Mouse (Mus musculus): ENCODE results near the gene Arhgap23. TPM values are rescaled to one million over a fixed set of nuclear protein-coding genes. Genes with fewer than 3 reads are reported as not detected.

Arhgap23 gene
- polyA plus RNA-seq, 1 experiment from 2014 or later, result 6.4 TPM

DNA sequence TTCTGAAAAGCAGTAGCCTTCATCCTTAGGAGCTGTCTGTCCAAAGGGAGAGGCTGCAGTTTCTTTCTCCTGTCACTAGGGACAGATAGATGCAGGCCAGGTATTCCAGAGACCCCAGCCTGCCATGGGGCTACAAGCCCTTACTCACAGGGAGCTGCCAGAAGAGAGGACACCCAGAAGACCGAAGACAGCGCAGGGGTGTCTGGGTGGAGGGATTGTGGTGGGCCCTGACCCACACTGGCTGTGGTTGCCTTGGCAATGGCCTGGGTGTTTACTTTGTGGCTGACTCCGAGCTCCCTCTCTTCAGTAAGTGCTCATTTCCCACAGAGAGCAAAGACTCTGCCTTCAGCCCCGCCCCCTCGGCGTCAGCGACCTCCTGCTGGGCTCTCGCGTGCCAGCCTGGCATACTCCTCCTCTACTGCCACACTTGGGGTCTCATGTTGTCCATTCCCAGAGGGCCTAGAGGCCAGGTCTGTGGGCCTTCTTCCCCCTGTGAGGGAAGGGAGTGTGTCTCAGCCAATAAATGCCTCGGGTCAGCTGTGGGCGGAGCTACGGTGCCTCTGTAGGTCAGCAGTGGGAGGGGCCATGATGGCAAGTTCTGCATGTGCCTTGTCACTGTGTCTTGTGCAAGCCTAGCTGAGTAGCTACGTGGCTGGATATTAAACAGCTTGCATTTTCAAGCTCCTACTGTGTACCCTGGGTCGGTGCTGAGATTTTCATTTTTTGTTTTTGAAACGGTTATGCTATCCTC lies 19.5 kb downstream of the Arhgap23 start:
- Histone ChIP-seq H3K4me2 (replicated peaks; ENCODE audit: low read depth, low read length) (peak overlapping the region; percentile 42), H3K27ac (ENCODE audit: low read length) (peak overlapping the region; percentile 88), H3K4me1 (ENCODE audit: control insufficient read depth, insufficient read depth, low read length) (peaks cover 51% of the 10 kb centered on the region), H3K27me3 (ENCODE audit: control insufficient read depth, insufficient read depth, low read length) (no peaks in the 10 kb centered on the region), H3K9ac (replicated peaks; ENCODE audit: low read depth, low read length) (no peak overlapping the region), H3K4me3 (ENCODE audit: low read depth, low read length) (peak overlapping the region; percentile 22), H3K36me3 (ENCODE audit: control insufficient read depth, insufficient read depth, low read length) (no peaks in the 10 kb centered on the region), H3K9me3 (ENCODE audit: control insufficient read depth, low read depth, low read length) (no peaks in the 10 kb centered on the region)
- 2% methylated on average over 15 of the region's 15 CpGs for WGBS
- peak; percentile 54 for ATAC-seq (ENCODE audit: insufficient number of reproducible peaks, insufficient read depth, low FRiP score, low read depth)

DNA sequence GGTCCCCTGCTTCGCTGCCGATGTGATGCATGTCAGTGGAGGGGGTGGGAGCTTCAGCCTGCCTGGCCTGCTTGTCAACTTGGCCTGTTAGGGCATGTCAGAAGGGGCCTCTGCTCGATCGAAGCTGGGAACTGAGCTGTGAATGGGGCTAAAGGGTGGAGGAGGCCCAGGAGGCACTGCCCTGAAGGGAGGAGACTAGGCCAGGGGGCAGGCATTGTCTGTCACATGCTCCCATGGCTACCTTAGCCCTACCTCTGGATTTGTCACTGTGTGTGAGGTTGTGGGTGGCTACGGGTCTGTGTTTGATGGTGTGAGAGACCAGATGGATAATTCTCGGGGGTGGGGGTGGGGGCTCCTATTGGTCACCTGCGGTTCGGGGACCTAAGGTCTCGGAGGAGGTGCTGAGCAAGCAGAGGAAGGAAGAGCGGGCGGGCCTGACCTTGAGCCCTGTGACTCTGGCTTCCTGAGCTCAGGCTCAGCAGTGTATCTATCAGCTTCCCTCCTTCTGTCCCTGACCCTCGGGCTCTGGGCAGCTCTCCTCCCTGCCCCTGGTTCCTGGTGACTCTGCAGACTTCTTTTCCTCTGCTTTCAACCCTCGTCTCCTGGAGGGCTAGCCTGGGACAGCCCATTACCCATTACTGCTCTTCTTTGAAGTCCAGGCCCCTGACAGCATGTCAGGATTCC lies 20.6 kb downstream of the Arhgap23 start:
- WGBS, result 33% methylated on average over 13 of the region's 13 CpGs
- no peaks in the 10 kb centered on the region for H3K9me3 ChIP-seq (ENCODE audit: control insufficient read depth, low read depth, low read length)
- peaks cover 58% of the 10 kb centered on the region for H3K4me1 ChIP-seq (ENCODE audit: control insufficient read depth, insufficient read depth, low read length)
- no peak overlapping the region for H3K4me3 ChIP-seq (ENCODE audit: low read depth, low read length)
- no peaks in the 10 kb centered on the region for H3K36me3 ChIP-seq (ENCODE audit: control insufficient read depth, insufficient read depth, low read length)
- H3K27ac ChIP-seq (ENCODE audit: low read length), result peak overlapping the region; percentile 88
- no peak overlapping the region for H3K9ac ChIP-seq (replicated peaks; ENCODE audit: low read depth, low read length)
- peak overlapping the region; percentile 42 for H3K4me2 ChIP-seq (replicated peaks; ENCODE audit: low read depth, low read length)
- peak; percentile 21; the same call in 1 of the 2 replicates for ATAC-seq (ENCODE audit: insufficient number of reproducible peaks, insufficient read depth, low FRiP score, low read depth)
- no peaks in the 10 kb centered on the region for H3K27me3 ChIP-seq (ENCODE audit: control insufficient read depth, insufficient read depth, low read length)

DNA sequence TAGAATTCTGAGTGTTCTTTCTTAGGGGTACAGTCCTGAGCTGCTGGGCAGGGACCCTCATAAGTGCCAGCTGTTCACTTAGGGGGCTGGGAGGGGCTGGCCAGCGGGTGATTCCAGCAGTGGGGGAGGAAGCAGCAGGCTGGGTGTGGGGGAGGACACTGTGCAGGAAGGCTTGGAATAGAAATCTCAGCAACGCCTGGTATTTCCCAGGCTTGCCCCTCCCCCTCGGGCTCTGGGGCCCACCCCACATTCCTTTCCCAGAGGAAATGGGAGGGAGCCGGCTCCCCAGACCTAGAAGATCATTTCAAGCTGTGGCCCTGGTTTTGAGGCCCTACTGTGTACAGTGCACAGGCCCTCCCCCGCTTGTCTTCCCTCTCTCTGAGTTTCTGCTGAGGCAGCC lies 22.4 kb downstream of the Arhgap23 start:
- no peaks in the 10 kb centered on the region for H3K27me3 ChIP-seq (ENCODE audit: control insufficient read depth, insufficient read depth, low read length)
- peaks cover 76% of the 10 kb centered on the region for H3K4me1 ChIP-seq (ENCODE audit: control insufficient read depth, insufficient read depth, low read length)
- 0 out of 2 replicates have a peak overlapping the region, but pooled peaks have one; percentile 12 for H3K4me2 ChIP-seq (replicated peaks; ENCODE audit: low read depth, low read length)
- H3K9me3 ChIP-seq (ENCODE audit: control insufficient read depth, low read depth, low read length), result no peaks in the 10 kb centered on the region
- 11% methylated on average over 5 of the region's 5 CpGs for WGBS
- H3K36me3 ChIP-seq (ENCODE audit: control insufficient read depth, insufficient read depth, low read length), result no peaks in the 10 kb centered on the region
- H3K9ac ChIP-seq (replicated peaks; ENCODE audit: low read depth, low read length), result no peak overlapping the region
- ATAC-seq (ENCODE audit: insufficient number of reproducible peaks, insufficient read depth, low FRiP score, low read depth), result 0 out of 2 replicates have a peak, but pooled peaks have one; percentile 2
- peak overlapping the region; percentile 78 for H3K27ac ChIP-seq (ENCODE audit: low read length)
- H3K4me3 ChIP-seq (ENCODE audit: low read depth, low read length), result no peak overlapping the region

DNA sequence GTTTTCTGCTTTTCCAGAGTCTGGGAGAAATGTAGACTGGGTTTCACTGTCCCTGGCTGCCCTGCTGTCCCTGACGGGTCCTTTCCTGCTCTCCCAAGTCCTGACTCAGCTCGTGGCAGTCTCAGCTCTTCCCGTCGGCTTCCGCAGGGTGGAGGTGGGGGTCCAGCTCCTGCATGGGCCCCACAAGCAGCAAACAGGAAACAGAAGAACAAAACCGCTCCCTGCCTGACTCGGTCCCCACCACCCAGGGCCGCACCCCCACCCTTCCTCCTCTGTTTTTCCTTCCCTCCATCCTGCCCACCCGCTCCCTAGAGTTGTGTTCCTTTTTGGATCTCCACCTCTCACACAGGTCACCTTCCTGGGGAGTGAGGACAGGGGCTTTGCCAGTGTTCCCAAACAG lies 23.5 kb downstream of the Arhgap23 start:
- peaks cover 82% of the 10 kb centered on the region for H3K4me1 ChIP-seq (ENCODE audit: control insufficient read depth, insufficient read depth, low read length)
- peak overlapping the region; percentile 78; the same call in 1 of the 2 replicates for H3K27ac ChIP-seq (ENCODE audit: low read length)

DNA sequence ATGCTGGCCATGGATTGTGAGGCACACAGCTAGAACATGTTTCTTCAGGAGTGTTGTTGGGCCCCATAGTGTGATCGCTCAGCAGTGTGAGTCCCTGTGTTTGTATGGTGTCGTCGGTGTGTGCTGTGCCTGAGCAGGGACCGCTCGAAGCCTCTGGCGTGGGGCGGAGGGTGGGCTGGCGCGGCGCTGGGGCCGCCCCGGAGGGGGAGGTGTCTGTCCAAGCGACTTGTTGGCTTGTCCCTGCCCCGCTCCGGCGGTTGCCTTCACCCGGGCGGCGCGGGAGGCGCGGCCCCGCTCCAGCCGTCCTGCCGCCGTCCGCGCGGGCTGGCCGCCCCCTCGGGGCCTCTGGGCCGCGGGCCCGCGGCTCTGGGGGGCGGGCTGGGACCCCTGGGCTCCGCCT lies 24.6 kb downstream of the Arhgap23 start:
- peaks cover 75% of the 10 kb centered on the region for H3K4me1 ChIP-seq (ENCODE audit: control insufficient read depth, insufficient read depth, low read length)
- under 1% methylated on average over 22 of the region's 37 CpGs for WGBS
- peak overlapping the region; percentile 78 for H3K27ac ChIP-seq (ENCODE audit: low read length)
- H3K27me3 ChIP-seq (ENCODE audit: control insufficient read depth, insufficient read depth, low read length), result no peaks in the 10 kb centered on the region
- peak overlapping the region; percentile 68 for H3K4me3 ChIP-seq (ENCODE audit: low read depth, low read length)
- peak overlapping the region; percentile 73 for H3K4me2 ChIP-seq (replicated peaks; ENCODE audit: low read depth, low read length)
- peak; percentile 50; the same call in 1 of the 2 replicates for ATAC-seq (ENCODE audit: insufficient number of reproducible peaks, insufficient read depth, low FRiP score, low read depth)
- peak overlapping the region; percentile 80 for H3K9ac ChIP-seq (replicated peaks; ENCODE audit: low read depth, low read length)
- H3K9me3 ChIP-seq (ENCODE audit: control insufficient read depth, low read depth, low read length), result no peaks in the 10 kb centered on the region
- H3K36me3 ChIP-seq (ENCODE audit: control insufficient read depth, insufficient read depth, low read length), result peaks cover 8% of the 10 kb centered on the region

More for the DNA sequence above, 23.5 kb downstream of the Arhgap23 start:
- 32% methylated on average over 9 of the region's 9 CpGs for WGBS
- ATAC-seq (ENCODE audit: insufficient number of reproducible peaks, insufficient read depth, low FRiP score, low read depth), result no peak
- Histone ChIP-seq H3K36me3 (ENCODE audit: control insufficient read depth, insufficient read depth, low read length) (no peaks in the 10 kb centered on the region; the same call in 1 of the 2 replicates), H3K27me3 (ENCODE audit: control insufficient read depth, insufficient read depth, low read length) (no peaks in the 10 kb centered on the region), H3K9ac (replicated peaks; ENCODE audit: low read depth, low read length) (no peak overlapping the region), H3K4me3 (ENCODE audit: low read depth, low read length) (no peak overlapping the region), H3K9me3 (ENCODE audit: control insufficient read depth, low read depth, low read length) (no peaks in the 10 kb centered on the region), H3K4me2 (replicated peaks; ENCODE audit: low read depth, low read length) (no peak overlapping the region)

DNA sequence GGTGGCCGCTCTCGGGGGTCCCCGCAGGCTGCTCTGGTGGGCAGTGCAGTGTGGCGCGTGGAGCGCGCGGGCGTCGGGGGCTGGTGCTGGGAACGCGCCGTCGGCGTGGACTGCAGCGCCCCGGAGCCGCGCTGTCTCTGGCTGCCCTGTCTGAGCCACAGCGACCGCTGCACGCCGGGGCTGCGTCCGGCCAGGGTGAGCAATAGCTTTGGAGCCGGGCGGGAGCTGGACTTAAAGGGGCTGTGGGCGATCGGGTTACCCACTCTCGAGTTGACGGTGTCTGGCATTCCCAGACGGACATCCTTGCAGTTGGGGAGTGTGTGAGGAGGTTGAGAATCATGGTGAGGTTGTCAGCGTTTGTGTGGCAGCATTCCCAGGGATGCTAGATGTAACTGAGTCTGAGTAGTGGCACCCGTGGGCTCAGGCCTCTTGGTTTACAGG lies 25.1 kb downstream of the Arhgap23 start:
- Histone ChIP-seq H3K4me1 (ENCODE audit: control insufficient read depth, insufficient read depth, low read length) (peaks cover 72% of the 10 kb centered on the region), H3K36me3 (ENCODE audit: control insufficient read depth, insufficient read depth, low read length) (peaks cover 13% of the 10 kb centered on the region), H3K9me3 (ENCODE audit: control insufficient read depth, low read depth, low read length) (no peaks in the 10 kb centered on the region), H3K4me2 (replicated peaks; ENCODE audit: low read depth, low read length) (peak overlapping the region; percentile 73), H3K27ac (ENCODE audit: low read length) (peak overlapping the region; percentile 78), H3K4me3 (ENCODE audit: low read depth, low read length) (peak overlapping the region; percentile 68), H3K9ac (replicated peaks; ENCODE audit: low read depth, low read length) (peak overlapping the region; percentile 80), H3K27me3 (ENCODE audit: control insufficient read depth, insufficient read depth, low read length) (no peaks in the 10 kb centered on the region)
- no peak for ATAC-seq (ENCODE audit: insufficient number of reproducible peaks, insufficient read depth, low FRiP score, low read depth)
- WGBS, result 1% methylated on average over 29 of the region's 34 CpGs

DNA sequence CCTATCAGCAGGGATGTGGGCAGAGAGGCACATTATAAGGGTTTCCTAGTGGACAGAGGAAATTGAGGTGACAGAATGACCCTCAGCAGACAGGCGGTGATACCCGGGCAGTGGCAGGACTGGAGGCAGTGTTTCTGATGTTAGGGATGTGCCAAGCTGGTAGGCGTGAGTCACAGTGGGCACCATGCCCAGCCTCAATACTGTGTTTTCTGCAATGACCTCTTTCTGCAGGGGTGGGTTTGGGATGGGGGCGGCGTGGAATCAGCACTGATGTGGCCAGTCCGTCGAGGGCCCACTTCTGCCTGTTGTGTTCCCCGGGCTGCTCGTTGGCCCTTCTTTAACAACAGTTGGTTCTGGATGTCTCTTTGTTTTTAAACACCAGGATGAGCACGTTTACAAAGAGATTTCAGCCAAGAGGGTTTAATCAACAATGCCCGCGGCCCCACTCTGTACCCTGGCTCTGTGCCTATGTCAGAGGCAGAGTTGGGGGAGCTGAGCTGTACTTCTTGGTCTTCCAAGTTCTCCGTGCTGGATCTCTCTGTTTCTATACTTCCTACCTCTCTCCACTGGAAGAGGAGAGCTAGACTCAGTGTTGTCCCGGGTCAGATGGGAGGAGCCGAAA lies 25.8 kb downstream of the Arhgap23 start:
- no peak for ATAC-seq (ENCODE audit: insufficient number of reproducible peaks, insufficient read depth, low FRiP score, low read depth)
- H3K9me3 ChIP-seq (ENCODE audit: control insufficient read depth, low read depth, low read length), result no peaks in the 10 kb centered on the region
- H3K4me1 ChIP-seq (ENCODE audit: control insufficient read depth, insufficient read depth, low read length), result peaks cover 65% of the 10 kb centered on the region
- peak overlapping the region; percentile 78 for H3K27ac ChIP-seq (ENCODE audit: low read length)
- H3K36me3 ChIP-seq (ENCODE audit: control insufficient read depth, insufficient read depth, low read length), result peaks cover 18% of the 10 kb centered on the region
- no peaks in the 10 kb centered on the region for H3K27me3 ChIP-seq (ENCODE audit: control insufficient read depth, insufficient read depth, low read length)
- peak overlapping the region; percentile 73 for H3K4me2 ChIP-seq (replicated peaks; ENCODE audit: low read depth, low read length)
- peak overlapping the region; percentile 80 for H3K9ac ChIP-seq (replicated peaks; ENCODE audit: low read depth, low read length)
- peak overlapping the region; percentile 68 for H3K4me3 ChIP-seq (ENCODE audit: low read depth, low read length)
- 37% methylated on average over 15 of the region's 15 CpGs for WGBS

DNA sequence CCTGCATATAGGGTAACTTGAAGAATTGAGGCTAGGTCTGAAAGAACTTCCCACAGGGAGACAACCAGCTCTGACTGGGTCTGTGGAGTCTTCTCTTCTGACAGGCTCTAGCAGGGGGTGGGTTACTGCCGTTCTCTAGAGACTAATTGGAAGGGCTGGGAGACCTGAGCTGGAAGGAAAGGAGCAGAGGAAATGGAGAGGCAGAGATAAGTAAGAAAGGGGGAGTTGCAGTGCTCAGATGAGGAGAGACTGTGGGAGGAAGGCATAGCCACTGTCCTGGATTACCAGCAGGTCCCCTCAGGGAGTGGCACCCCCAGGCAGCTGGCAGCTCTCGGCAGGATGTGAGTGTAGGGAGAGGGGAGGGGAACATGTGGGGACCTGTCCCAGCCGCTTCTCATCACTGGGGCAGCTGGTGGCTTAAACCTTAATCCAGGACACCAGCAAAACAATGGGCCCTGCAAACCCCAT lies 26.4 kb downstream of the Arhgap23 start:
- Histone ChIP-seq H3K27ac (ENCODE audit: low read length) (peak overlapping the region; percentile 78; the same call in 1 of the 2 replicates), H3K36me3 (ENCODE audit: control insufficient read depth, insufficient read depth, low read length) (peaks cover 24% of the 10 kb centered on the region), H3K4me1 (ENCODE audit: control insufficient read depth, insufficient read depth, low read length) (peaks cover 60% of the 10 kb centered on the region), H3K27me3 (ENCODE audit: control insufficient read depth, insufficient read depth, low read length) (no peaks in the 10 kb centered on the region), H3K4me3 (ENCODE audit: low read depth, low read length) (peak overlapping the region; percentile 68), H3K9ac (replicated peaks; ENCODE audit: low read depth, low read length) (no peak overlapping the region), H3K4me2 (replicated peaks; ENCODE audit: low read depth, low read length) (peak overlapping the region; percentile 73), H3K9me3 (ENCODE audit: control insufficient read depth, low read depth, low read length) (no peaks in the 10 kb centered on the region)
- ATAC-seq (ENCODE audit: insufficient number of reproducible peaks, insufficient read depth, low FRiP score, low read depth), result no peak
- WGBS, result 3% methylated on average over 3 of the region's 3 CpGs

Data from stomach, embryonic 14.5 days (tissue).